Mouse (Mus musculus): ENCODE measurements around the gene Tnc. TPM values are rescaled to one million over a fixed set of nuclear protein-coding genes. Genes with fewer than 3 reads are reported as not detected.

The Tnc gene
- polyA plus RNA-seq, 1 experiment from 2014 or later, result 38.7 TPM

DNA sequence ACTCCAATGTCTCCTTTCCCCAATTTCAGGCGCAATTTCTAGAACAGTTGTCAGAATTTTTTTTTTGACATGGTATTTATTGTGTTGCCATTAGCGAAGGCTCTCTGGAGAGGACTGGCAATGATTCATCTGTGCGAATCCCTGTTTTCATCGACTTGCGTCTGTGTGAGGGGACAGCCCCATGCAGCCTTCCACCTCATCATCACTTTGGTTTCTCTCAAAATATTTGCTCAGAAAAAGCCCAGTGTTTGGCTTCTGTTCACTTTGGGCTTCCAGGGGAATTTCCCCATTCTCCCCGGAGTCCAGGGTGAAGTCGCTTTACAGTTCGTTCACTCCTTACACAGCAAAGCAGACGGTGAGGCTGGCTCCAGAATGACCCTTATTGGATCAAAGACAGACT, 111.5 kb downstream of the Tnc start:
- H3K27me3 ChIP-seq (replicated peaks; ENCODE audit: insufficient read depth, low read length), result no peaks in the 10 kb centered on the region
- no peak for TF ChIP-seq EP300 (IDR thresholded peaks at IDR 0.05)
- TF ChIP-seq CTCF (IDR thresholded peaks at IDR 0.05), result no peak
- no peak overlapping the region for H3K27ac ChIP-seq (ENCODE audit: low read length)
- DNase-seq (ENCODE audit: low spot score) (no peak), ATAC-seq (no peak)
- H3K4me3 ChIP-seq (ENCODE audit: low read depth, low read length), result no peak overlapping the region
- H3K9ac ChIP-seq (replicated peaks; ENCODE audit: low read depth), result no peak overlapping the region
- no peaks in the 10 kb centered on the region for H3K4me1 ChIP-seq (ENCODE audit: insufficient read depth, low read depth, low read length)
- no peak overlapping the region for H3K4me2 ChIP-seq (replicated peaks; ENCODE audit: low read depth, low read length)
- WGBS, result 66% methylated on average over 9 of the region's 9 CpGs
- H3K36me3 ChIP-seq (ENCODE audit: insufficient read depth, low read length), result no peaks in the 10 kb centered on the region
- 0 out of 2 replicates have a peak, but pooled peaks cover 3% of the 10 kb centered on the region for H3K9me3 ChIP-seq (ENCODE audit: low read length)

DNA sequence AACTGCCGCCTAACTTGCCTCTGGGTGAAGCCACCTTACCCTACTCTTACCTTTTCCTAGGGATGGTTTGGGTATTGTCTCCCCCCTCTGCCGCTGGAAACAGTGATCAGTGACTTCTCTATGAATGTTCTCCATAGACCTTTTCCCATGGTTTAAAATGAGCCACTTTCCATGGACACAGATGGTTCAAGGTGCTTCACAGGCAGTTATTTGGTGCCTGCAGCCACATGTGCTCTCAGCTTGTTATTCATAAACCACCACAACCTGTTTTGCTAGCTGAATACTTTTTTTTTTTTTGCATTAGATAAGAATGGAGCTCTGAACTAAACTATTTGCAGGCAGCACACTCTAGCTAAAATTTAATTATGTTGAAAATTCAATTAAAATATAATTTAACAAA, 116.0 kb downstream of the Tnc start:
- H3K4me2 ChIP-seq (replicated peaks; ENCODE audit: low read depth, low read length), result no peak overlapping the region
- TF ChIP-seq EP300 (IDR thresholded peaks at IDR 0.05) (no peak), CTCF (IDR thresholded peaks at IDR 0.05) (no peak)
- 82% methylated on average over 2 of the region's 2 CpGs for WGBS

DNA sequence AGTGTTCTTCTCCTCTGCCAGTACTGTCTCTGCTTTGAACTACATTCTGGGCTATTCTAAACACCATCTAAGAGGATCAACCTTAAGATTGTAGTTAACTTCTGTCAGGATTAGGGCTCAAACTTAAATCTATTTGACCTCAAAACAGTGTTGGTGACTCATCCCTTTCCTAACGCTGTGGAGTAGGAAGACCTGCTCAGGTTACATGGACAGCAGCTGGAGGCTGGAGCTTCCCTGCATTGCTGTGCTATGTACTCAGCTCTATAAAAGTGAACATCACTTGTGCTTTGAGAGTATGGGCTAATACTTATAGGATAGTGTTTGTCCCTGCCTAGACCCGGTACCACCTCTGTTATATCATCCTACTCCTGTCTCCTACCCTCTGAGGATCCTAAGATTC, 117.3 kb downstream of the Tnc start:
- Histone ChIP-seq H3K4me1 (ENCODE audit: insufficient read depth, low read depth, low read length) (no peaks in the 10 kb centered on the region), H3K9ac (replicated peaks; ENCODE audit: low read depth) (no peak overlapping the region), H3K27ac (ENCODE audit: low read length) (no peak overlapping the region), H3K4me3 (ENCODE audit: low read depth, low read length) (no peak overlapping the region), H3K9me3 (ENCODE audit: low read length) (0 out of 2 replicates have a peak, but pooled peaks cover 3% of the 10 kb centered on the region), H3K36me3 (ENCODE audit: insufficient read depth, low read length) (no peaks in the 10 kb centered on the region), H3K4me2 (replicated peaks; ENCODE audit: low read depth, low read length) (no peak overlapping the region), H3K27me3 (replicated peaks; ENCODE audit: insufficient read depth, low read length) (no peaks in the 10 kb centered on the region)
- DNase-seq (ENCODE audit: low spot score) (no peak), ATAC-seq (no peak)
- WGBS, result 40% methylated on average over 2 of the region's 2 CpGs
- TF ChIP-seq EP300 (IDR thresholded peaks at IDR 0.05) (no peak), CTCF (IDR thresholded peaks at IDR 0.05) (no peak)

More for the DNA sequence above, 116.0 kb downstream of the Tnc start:
- no peak for DNase-seq (ENCODE audit: low spot score)
- H3K27me3 ChIP-seq (replicated peaks; ENCODE audit: insufficient read depth, low read length), result no peaks in the 10 kb centered on the region
- H3K4me1 ChIP-seq (ENCODE audit: insufficient read depth, low read depth, low read length), result no peaks in the 10 kb centered on the region
- no peak overlapping the region for H3K4me3 ChIP-seq (ENCODE audit: low read depth, low read length)
- no peak overlapping the region for H3K27ac ChIP-seq (ENCODE audit: low read length)
- 0 out of 2 replicates have a peak, but pooled peaks cover 3% of the 10 kb centered on the region for H3K9me3 ChIP-seq (ENCODE audit: low read length)
- no peaks in the 10 kb centered on the region for H3K36me3 ChIP-seq (ENCODE audit: insufficient read depth, low read length)
- no peak for ATAC-seq
- H3K9ac ChIP-seq (replicated peaks; ENCODE audit: low read depth), result no peak overlapping the region

DNA sequence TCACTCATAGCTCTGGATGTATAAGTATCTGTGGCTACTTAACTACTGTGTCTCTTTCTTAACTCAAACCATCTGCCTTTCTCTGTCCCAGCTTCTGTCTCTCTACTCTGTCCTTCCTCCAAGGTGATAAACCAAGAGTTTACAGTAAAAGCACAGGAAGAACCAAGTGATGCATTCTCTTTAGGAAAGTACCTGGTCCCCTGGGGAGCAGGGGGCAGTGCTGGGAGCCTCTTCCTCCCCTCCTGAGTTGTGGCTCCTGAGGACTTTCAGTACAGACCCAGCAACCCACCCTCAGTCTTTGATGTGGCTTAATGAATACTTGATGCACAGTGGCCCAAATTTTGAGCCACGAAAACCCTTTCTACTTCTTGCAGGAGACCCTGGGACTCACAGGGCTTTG, 118.6 kb downstream of the Tnc start:
- no peak overlapping the region for H3K4me3 ChIP-seq (ENCODE audit: low read depth, low read length)
- no peaks in the 10 kb centered on the region for H3K4me1 ChIP-seq (ENCODE audit: insufficient read depth, low read depth, low read length)
- ATAC-seq, result no peak
- TF ChIP-seq CTCF (IDR thresholded peaks at IDR 0.05), result no peak
- no peak for TF ChIP-seq EP300 (IDR thresholded peaks at IDR 0.05)
- H3K4me2 ChIP-seq (replicated peaks; ENCODE audit: low read depth, low read length), result no peak overlapping the region
- no peaks in the 10 kb centered on the region for H3K36me3 ChIP-seq (ENCODE audit: insufficient read depth, low read length)
- WGBS, result 81% methylated on average over 1 of the region's 1 CpGs
- no peaks in the 10 kb centered on the region for H3K27me3 ChIP-seq (replicated peaks; ENCODE audit: insufficient read depth, low read length)
- DNase-seq (ENCODE audit: low spot score), result no peak
- H3K27ac ChIP-seq (ENCODE audit: low read length), result no peak overlapping the region
- 0 out of 2 replicates have a peak, but pooled peaks cover 3% of the 10 kb centered on the region for H3K9me3 ChIP-seq (ENCODE audit: low read length)
- no peak overlapping the region for H3K9ac ChIP-seq (replicated peaks; ENCODE audit: low read depth)

DNA sequence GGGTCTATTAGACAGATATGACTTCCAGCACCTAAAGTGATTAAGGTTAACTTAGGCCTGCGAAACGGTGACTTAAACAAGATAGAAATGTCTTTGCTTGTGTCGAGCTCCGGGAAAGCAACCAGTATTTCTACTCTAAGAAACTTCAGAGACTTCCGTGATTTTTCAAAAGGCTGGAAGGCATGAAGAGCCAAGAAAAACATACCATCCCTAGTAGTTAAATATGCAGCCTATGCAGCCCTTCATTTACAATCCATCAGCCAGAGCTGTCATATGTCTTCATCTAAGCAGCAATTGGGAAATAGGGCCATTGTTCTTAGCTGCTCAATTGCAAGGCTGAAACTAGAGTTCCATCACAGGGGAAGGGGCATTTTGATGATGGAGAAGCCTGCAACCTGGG, 129.6 kb downstream of the Tnc start:
- WGBS, result 14% methylated on average over 5 of the region's 5 CpGs
- no peak overlapping the region for H3K9ac ChIP-seq (replicated peaks; ENCODE audit: low read depth)
- H3K27ac ChIP-seq (ENCODE audit: low read length), result no peak overlapping the region
- TF ChIP-seq CTCF (IDR thresholded peaks at IDR 0.05) (no peak), EP300 (IDR thresholded peaks at IDR 0.05) (no peak)
- H3K4me2 ChIP-seq (replicated peaks; ENCODE audit: low read depth, low read length), result no peak overlapping the region
- H3K4me3 ChIP-seq (ENCODE audit: low read depth, low read length), result no peak overlapping the region
- no peak; the same call in 1 of the 2 replicates for ATAC-seq
- no peaks in the 10 kb centered on the region for H3K9me3 ChIP-seq (ENCODE audit: low read length)
- no peaks in the 10 kb centered on the region for H3K27me3 ChIP-seq (replicated peaks; ENCODE audit: insufficient read depth, low read length)
- peaks cover 6% of the 10 kb centered on the region; the same call in 1 of the 2 replicates for H3K4me1 ChIP-seq (ENCODE audit: insufficient read depth, low read depth, low read length)
- no peaks in the 10 kb centered on the region for H3K36me3 ChIP-seq (ENCODE audit: insufficient read depth, low read length)
- DNase-seq (ENCODE audit: low spot score), result peak; percentile 11

DNA sequence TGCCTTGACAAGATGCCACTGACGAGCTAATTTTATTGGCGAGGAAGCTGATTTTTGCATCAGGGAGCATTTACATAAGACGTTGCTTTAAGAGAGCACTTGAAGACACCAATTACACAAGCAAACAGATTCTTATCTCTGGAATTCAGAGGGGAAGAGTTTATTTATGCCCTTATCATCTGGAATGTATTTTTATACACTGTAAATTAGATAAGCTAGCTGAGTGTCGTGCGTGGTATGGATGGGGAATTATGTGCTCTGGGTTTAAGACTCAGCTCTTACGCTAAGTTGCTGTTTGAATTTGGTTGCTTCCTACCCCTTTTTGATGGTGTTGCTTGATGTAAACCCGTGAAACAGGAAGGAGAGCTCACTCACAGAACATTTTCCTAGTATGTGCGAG, 130.1 kb downstream of the Tnc start:
- 0 out of 2 replicates have a peak overlapping the region, but pooled peaks have one; percentile 2 for H3K4me2 ChIP-seq (replicated peaks; ENCODE audit: low read depth, low read length)
- peaks cover 6% of the 10 kb centered on the region; the same call in 1 of the 2 replicates for H3K4me1 ChIP-seq (ENCODE audit: insufficient read depth, low read depth, low read length)
- no peaks in the 10 kb centered on the region for H3K9me3 ChIP-seq (ENCODE audit: low read length)
- no peaks in the 10 kb centered on the region for H3K27me3 ChIP-seq (replicated peaks; ENCODE audit: insufficient read depth, low read length)
- no peak overlapping the region for H3K9ac ChIP-seq (replicated peaks; ENCODE audit: low read depth)
- TF ChIP-seq CTCF (IDR thresholded peaks at IDR 0.05) (no peak), EP300 (IDR thresholded peaks at IDR 0.05) (peak; percentile 96)
- 9% methylated on average over 8 of the region's 8 CpGs for WGBS
- no peak overlapping the region for H3K27ac ChIP-seq (ENCODE audit: low read length)
- no peaks in the 10 kb centered on the region for H3K36me3 ChIP-seq (ENCODE audit: insufficient read depth, low read length)
- no peak for DNase-seq (ENCODE audit: low spot score)
- ATAC-seq, result peak; percentile 74
- no peak overlapping the region for H3K4me3 ChIP-seq (ENCODE audit: low read depth, low read length)

DNA sequence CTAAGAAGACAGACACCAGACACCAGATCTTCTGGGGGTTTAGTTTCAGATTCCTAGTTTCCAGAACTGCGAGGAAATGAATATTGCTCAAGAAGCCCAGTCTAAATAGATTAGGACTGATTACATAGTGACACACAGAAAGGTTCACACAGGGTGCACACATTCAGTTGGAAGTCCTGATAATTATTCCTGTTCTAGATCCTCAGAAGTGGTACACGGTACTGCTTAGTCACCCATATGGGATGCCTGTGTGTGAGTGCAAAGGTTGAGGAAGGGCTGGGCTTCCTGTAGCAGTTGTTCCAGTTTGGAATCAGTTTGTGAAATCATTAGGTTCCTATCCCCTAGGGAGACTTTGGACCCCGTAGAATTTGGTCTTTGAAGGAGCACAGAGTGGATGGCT, 130.5 kb downstream of the Tnc start:
- Histone ChIP-seq H3K27me3 (replicated peaks; ENCODE audit: insufficient read depth, low read length) (no peaks in the 10 kb centered on the region), H3K9ac (replicated peaks; ENCODE audit: low read depth) (no peak overlapping the region), H3K4me3 (ENCODE audit: low read depth, low read length) (no peak overlapping the region), H3K4me2 (replicated peaks; ENCODE audit: low read depth, low read length) (0 out of 2 replicates have a peak overlapping the region, but pooled peaks have one; percentile 2), H3K27ac (ENCODE audit: low read length) (no peak overlapping the region), H3K4me1 (ENCODE audit: insufficient read depth, low read depth, low read length) (peaks cover 6% of the 10 kb centered on the region; the same call in 1 of the 2 replicates), H3K9me3 (ENCODE audit: low read length) (no peaks in the 10 kb centered on the region), H3K36me3 (ENCODE audit: insufficient read depth, low read length) (no peaks in the 10 kb centered on the region)
- 18% methylated on average over 3 of the region's 3 CpGs for WGBS
- TF ChIP-seq CTCF (IDR thresholded peaks at IDR 0.05) (no peak), EP300 (IDR thresholded peaks at IDR 0.05) (no peak)
- ATAC-seq (peak; percentile 68), DNase-seq (ENCODE audit: low spot score) (peak; percentile 35)

Other genes starting within 250 kb of the Tnc start
- gene Tnfsf8, start 185.7 kb downstream of the Tnc start, polyA plus RNA-seq (2015; fragmentation: Nextera tagmentation; extraction: Ambion mirVana), result 0.10 TPM in 1 of 2 replicates, not detected in the other

All from lung, postnatal 0 days (tissue).